Mouse (Mus musculus): Measurements from ENCODE around the gene Cryba4. TPM values are rescaled to one million over a fixed set of nuclear protein-coding genes. Genes with fewer than 3 reads are reported as not detected.

Cryba4 gene
- total RNA-seq, 2 experiments from 2014 or later, result 95.8 to 126 TPM

GRCm38 (mm10) chr5:112210104-112210503, 42.2 kb downstream of the Cryba4 start:
- DNase-seq (ENCODE audit: low spot score in 2 of 2), result peak; percentile 42 to 62

DNA sequence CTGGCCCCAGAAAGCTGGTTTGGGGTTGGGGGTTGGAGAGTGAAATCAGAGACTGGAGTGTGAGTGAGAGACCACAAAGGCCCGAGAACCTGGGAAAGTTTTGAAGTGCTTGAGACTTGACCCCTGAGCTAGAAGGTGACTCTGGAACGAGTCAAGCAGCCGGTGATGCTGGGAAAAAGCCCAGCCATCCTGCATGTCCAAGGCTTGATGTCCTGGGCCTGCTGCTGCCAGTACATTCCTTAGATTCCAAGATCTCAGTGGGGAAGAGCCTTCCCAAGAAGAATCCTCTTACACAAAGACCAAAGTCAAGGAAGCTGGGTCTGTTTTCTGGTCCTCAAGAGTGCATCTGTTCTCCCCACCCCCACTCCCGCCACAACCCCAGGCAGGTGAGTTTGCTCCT, 44.0 kb downstream of the Cryba4 start:
- DNase-seq (ENCODE audit: low spot score in 2 of 2), result no peak

DNA sequence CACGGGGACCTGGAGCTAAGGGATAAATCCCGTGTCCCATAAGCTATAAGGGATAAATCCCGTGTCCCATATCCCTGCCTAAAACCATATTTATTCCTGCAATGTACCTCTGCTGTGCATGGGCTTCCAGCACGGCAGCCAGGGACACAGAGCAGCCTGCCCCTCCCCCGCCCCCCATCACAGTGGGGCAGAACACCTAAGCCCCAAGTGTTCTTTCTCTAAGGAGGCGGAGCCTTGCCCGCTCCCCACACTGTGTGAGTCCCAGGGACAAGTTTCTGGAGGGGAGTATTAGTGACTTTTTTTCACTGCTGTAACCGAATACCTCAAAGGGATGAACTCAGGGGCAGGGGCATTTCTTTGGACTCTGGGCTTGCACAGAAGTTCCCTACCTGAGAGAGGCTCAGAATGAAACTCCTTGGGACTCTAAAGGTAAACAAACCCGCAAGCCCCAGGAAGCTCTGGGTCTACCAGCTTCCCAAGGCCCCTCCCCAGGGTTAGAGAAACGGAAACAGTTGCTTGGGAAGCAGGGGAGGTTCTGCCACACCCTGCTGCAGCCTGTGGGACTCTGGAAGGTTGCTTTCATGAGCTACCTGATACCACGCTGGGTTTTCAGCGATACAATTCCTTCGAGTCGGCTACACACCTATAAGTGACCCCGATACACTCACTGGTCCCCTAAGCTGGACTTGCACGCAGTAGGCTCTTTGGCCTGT, 45.6 kb downstream of the Cryba4 start:
- no peak for DNase-seq (ENCODE audit: low spot score in 2 of 2)

DNA sequence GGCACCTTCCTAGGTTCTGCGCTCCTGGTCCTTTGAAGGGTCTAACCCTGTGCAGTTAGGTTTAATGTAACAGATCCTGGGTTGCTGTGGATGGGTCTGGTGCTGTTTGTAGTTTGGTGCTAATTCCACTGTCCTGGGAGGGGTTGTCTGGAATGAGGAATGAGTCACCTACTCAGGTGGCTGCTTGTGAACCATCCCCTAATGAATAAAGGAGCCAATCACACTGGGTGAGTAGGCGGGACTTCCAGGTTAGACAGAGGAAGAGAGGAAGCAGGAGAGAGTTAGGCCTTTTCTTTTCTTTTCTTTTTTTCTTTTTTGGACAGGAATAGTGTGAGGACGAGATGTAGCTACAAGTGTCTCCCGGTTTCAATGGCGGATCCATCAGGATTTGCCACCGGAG, 52.7 kb downstream of the Cryba4 start:
- DNase-seq (ENCODE audit: low spot score in 2 of 2), result no peak

Other genes starting within 250 kb of the Cryba4 start
- 1 to 10 TPM; 3.2 to 3.3 TPM for gene Crybb1, start 3.3 kb upstream of the Cryba4 start, total RNA-seq (2021)
- 100 to 1,000 TPM; 208 to 233 TPM for gene Tpst2, start 24.2 kb upstream of the Cryba4 start, total RNA-seq (2021)
- 10 to 100 TPM; 38.6 to 41.8 TPM for gene Tfip11, start 73.8 kb upstream of the Cryba4 start, total RNA-seq (2021)
- 10 to 100 TPM; 60.5 to 65.1 TPM for gene Srrd, start 90.5 kb upstream of the Cryba4 start, total RNA-seq (2021)
- 10 to 100 TPM; 54.1 to 60.5 TPM for gene Hps4, start 90.6 kb upstream of the Cryba4 start, total RNA-seq (2021)
- not detected for gene Gm6583, start 103.5 kb upstream of the Cryba4 start, total RNA-seq (2021)
- gene Asphd2, start 142.3 kb upstream of the Cryba4 start, total RNA-seq (2021), result 1 to 10 TPM; 3.4 to 4.3 TPM
- gene Gm6588, start 196.9 kb upstream of the Cryba4 start, total RNA-seq (2021), result not detected